Mouse (Mus musculus) heart, embryonic 11.5 days (tissue): Measurements from ENCODE around the gene Slc7a1. TPM values are rescaled to one million over a fixed set of nuclear protein-coding genes. Genes with fewer than 3 reads are reported as not detected.

Source experiments
- ATAC-seq: fragments of 200-750 bp; cut with Nextera tagmentation; replicated peaks from 2 replicates; pipeline ENCODE4 v1.8.0; 2017; ENCODE audit warnings: moderate library complexity; ENCODE audit not compliant: insufficient number of reproducible peaks, low FRiP score, low TSS enrichment
- H3K27ac ChIP-seq: fragments of 300-500 bp; sonication (generic); 2 replicates; pipeline ENCODE4 v1.5.1; 2014; ENCODE audit warnings: mild to moderate bottlenecking, low read depth, low read length
- H3K27me3 ChIP-seq: fragments of 300-500 bp; sonication (generic); 2 replicates; pipeline ENCODE4 v1.6.1; 2014; ENCODE audit warnings: mild to moderate bottlenecking, low read length, mixed read lengths; ENCODE audit not compliant: control insufficient read depth, insufficient read depth
- H3K36me3 ChIP-seq: fragments of 300-500 bp; sonication (generic); 2 replicates; pipeline ENCODE4 v1.6.1; 2014; ENCODE audit warnings: mild to moderate bottlenecking, low read length, moderate library complexity, mixed read lengths; ENCODE audit not compliant: control insufficient read depth, insufficient read depth
- H3K4me1 ChIP-seq: fragments of 300-500 bp; sonication (generic); 2 replicates; pipeline ENCODE4 v1.6.1; 2014; ENCODE audit warnings: low read length; ENCODE audit not compliant: control insufficient read depth, insufficient read depth
- H3K4me2 ChIP-seq: fragments of 300-500 bp; sonication (generic); 2 replicates; pipeline ENCODE4 v1.6.1; 2014; ENCODE audit warnings: mild to moderate bottlenecking, moderate library complexity
- H3K4me3 ChIP-seq: fragments of 300-500 bp; sonication (generic); 2 replicates; pipeline ENCODE4 v1.5.1; 2014; ENCODE audit warnings: low read depth, low read length
- H3K9ac ChIP-seq: fragments of 300-500 bp; sonication (generic); 2 replicates; pipeline ENCODE4 v1.6.1; 2014; ENCODE audit warnings: mild to moderate bottlenecking, low read depth, low read length, moderate library complexity
- H3K9me3 ChIP-seq: fragments of 300-500 bp; sonication (generic); replicated peaks from 2 replicates; pipeline ENCODE4 v1.6.1; 2016; ENCODE audit warnings: low read length; ENCODE audit not compliant: control insufficient read depth
- WGBS: fragments of 180-500 bp; shearing (Covaris S2); extraction: QIAGEN DNeasy Blood & Tissue Kit; methylation state at CpG from one replicate; pipeline ENCODE4 v1.1.7; 2014; ENCODE audit not compliant: insufficient replicate concordance; 5-methylcytosine and 5-hydroxymethylcytosine counted together
- polyA plus RNA-seq: library from polyadenylated mRNA; unstranded; fragments of >200 nt; fragmentation: Nextera tagmentation; extraction: Ambion mirVana; gene quantifications from 2 replicates; pipeline ENCODE4 v1.2.1, GENCODE M21; 2014

Gene Slc7a1
- polyA plus RNA-seq, 1 experiment from 2014 or later, result 34.6 TPM

GRCm38 (mm10) chr5:148419112-148419526 lies 19.4 kb upstream of the Slc7a1 start:
- Histone ChIP-seq H3K9me3 (no peaks in the 10 kb centered on the region), H3K27ac (no peak overlapping the region), H3K4me1 (peaks cover 3% of the 10 kb centered on the region; the same call in 1 of the 2 replicates), H3K9ac (no peak overlapping the region), H3K36me3 (no peaks in the 10 kb centered on the region), H3K27me3 (no peaks in the 10 kb centered on the region), H3K4me3 (no peak overlapping the region), H3K4me2 (no peak overlapping the region)
- no peak for ATAC-seq
- WGBS, result 67% methylated on average over 9 of the region's 9 CpGs

GRCm38 (mm10) chr5:148418436-148418835 lies 18.7 kb upstream of the Slc7a1 start:
- Histone ChIP-seq H3K36me3 (no peaks in the 10 kb centered on the region), H3K4me1 (peaks cover 3% of the 10 kb centered on the region; the same call in 1 of the 2 replicates), H3K9me3 (no peaks in the 10 kb centered on the region), H3K4me2 (no peak overlapping the region), H3K4me3 (no peak overlapping the region), H3K27me3 (no peaks in the 10 kb centered on the region), H3K27ac (no peak overlapping the region), H3K9ac (no peak overlapping the region)
- WGBS, result 84% methylated on average over 9 of the region's 9 CpGs
- no peak for ATAC-seq

GRCm38 (mm10) chr5:148417756-148418155 lies 18.1 kb upstream of the Slc7a1 start:
- no peak overlapping the region for H3K27ac ChIP-seq
- no peaks in the 10 kb centered on the region for H3K27me3 ChIP-seq
- H3K36me3 ChIP-seq, result no peaks in the 10 kb centered on the region
- no peak for ATAC-seq
- H3K9me3 ChIP-seq, result no peaks in the 10 kb centered on the region
- H3K4me3 ChIP-seq, result no peak overlapping the region
- WGBS, result 100% methylated on average over 1 of the region's 1 CpGs
- no peak overlapping the region for H3K9ac ChIP-seq
- no peak overlapping the region for H3K4me2 ChIP-seq
- H3K4me1 ChIP-seq, result peaks cover 3% of the 10 kb centered on the region; the same call in 1 of the 2 replicates

GRCm38 (mm10) chr5:148416461-148416860 lies 16.8 kb upstream of the Slc7a1 start:
- H3K27ac ChIP-seq, result no peak overlapping the region
- no peak overlapping the region for H3K4me3 ChIP-seq
- no peak overlapping the region for H3K9ac ChIP-seq
- WGBS, result 39% methylated on average over 10 of the region's 10 CpGs
- H3K4me2 ChIP-seq, result no peak overlapping the region
- H3K4me1 ChIP-seq, result peaks cover 3% of the 10 kb centered on the region; the same call in 1 of the 2 replicates
- H3K27me3 ChIP-seq, result no peaks in the 10 kb centered on the region
- no peaks in the 10 kb centered on the region for H3K9me3 ChIP-seq
- no peak for ATAC-seq
- no peaks in the 10 kb centered on the region for H3K36me3 ChIP-seq

GRCm38 (mm10) chr5:148414233-148414632 lies 14.5 kb upstream of the Slc7a1 start:
- Histone ChIP-seq H3K4me1 (peaks cover 3% of the 10 kb centered on the region; the same call in 1 of the 2 replicates), H3K9ac (no peak overlapping the region), H3K4me2 (no peak overlapping the region), H3K27ac (no peak overlapping the region), H3K4me3 (no peak overlapping the region), H3K27me3 (no peaks in the 10 kb centered on the region), H3K9me3 (no peaks in the 10 kb centered on the region), H3K36me3 (no peaks in the 10 kb centered on the region)
- 44% methylated on average over 7 of the region's 7 CpGs for WGBS
- no peak for ATAC-seq

- Histone ChIP-seq H3K4me1 (peaks cover 3% of the 10 kb centered on the region; the same call in 1 of the 2 replicates), H3K27me3 (no peaks in the 10 kb centered on the region), H3K9me3 (no peaks in the 10 kb centered on the region), H3K4me3 (no peak overlapping the region), H3K9ac (no peak overlapping the region), H3K27ac (no peak overlapping the region), H3K36me3 (no peaks in the 10 kb centered on the region), H3K4me2 (no peak overlapping the region)
- no peak for ATAC-seq
- WGBS, result 88% methylated on average over 4 of the region's 4 CpGs
Observed at GRCm38 (mm10) chr5:148412504-148412903, 12.8 kb upstream of the Slc7a1 start.

- 53% methylated on average over 8 of the region's 8 CpGs for WGBS
- ATAC-seq, result no peak; the same call in 1 of the 2 replicates
- Histone ChIP-seq H3K4me2 (no peak overlapping the region), H3K4me3 (no peak overlapping the region), H3K9ac (no peak overlapping the region), H3K27me3 (no peaks in the 10 kb centered on the region), H3K9me3 (peaks cover 3% of the 10 kb centered on the region; the same call in 1 of the 2 replicates), H3K4me1 (no peaks in the 10 kb centered on the region), H3K36me3 (no peaks in the 10 kb centered on the region), H3K27ac (no peak overlapping the region)
Observed at GRCm38 (mm10) chr5:148409465-148409864, 9.8 kb upstream of the Slc7a1 start.

GRCm38 (mm10) chr5:148406913-148407312 lies 7.2 kb upstream of the Slc7a1 start:
- H3K27me3 ChIP-seq, result no peaks in the 10 kb centered on the region
- no peak overlapping the region for H3K9ac ChIP-seq
- H3K4me3 ChIP-seq, result no peak overlapping the region
- H3K4me2 ChIP-seq, result no peak overlapping the region
- H3K4me1 ChIP-seq, result no peaks in the 10 kb centered on the region
- no peaks in the 10 kb centered on the region for H3K36me3 ChIP-seq
- 87% methylated on average over 2 of the region's 2 CpGs for WGBS
- peaks cover 3% of the 10 kb centered on the region; the same call in 1 of the 2 replicates for H3K9me3 ChIP-seq
- H3K27ac ChIP-seq, result no peak overlapping the region
- ATAC-seq, result no peak

- Histone ChIP-seq H3K4me1 (no peaks in the 10 kb centered on the region; the same call in 1 of the 2 replicates), H3K9ac (no peak overlapping the region), H3K9me3 (peaks cover 3% of the 10 kb centered on the region; the same call in 1 of the 2 replicates), H3K4me2 (no peak overlapping the region), H3K36me3 (no peaks in the 10 kb centered on the region), H3K27me3 (no peaks in the 10 kb centered on the region), H3K27ac (no peak overlapping the region), H3K4me3 (no peak overlapping the region)
- ATAC-seq, result no peak
- WGBS, result 91% methylated on average over 7 of the region's 7 CpGs
Observed at GRCm38 (mm10) chr5:148404548-148404947, 4.8 kb upstream of the Slc7a1 start.
